Mouse (Mus musculus) liver, postnatal 0 days (tissue): ENCODE data around the gene Acss2. TPM values are rescaled to one million over a fixed set of nuclear protein-coding genes. Genes with fewer than 3 reads are reported as not detected.

Experiments
- ATAC-seq: fragments of 200-750 bp; cut with Nextera tagmentation; 2 replicates; pipeline ENCODE4 v1.8.0; 2017; ENCODE audit warnings: mild to moderate bottlenecking, moderate library complexity
- DNase-seq: peaks from one replicate; pipeline ENCODE4 v3.0.0-alpha.2; 2016
- H3K27ac ChIP-seq: fragments of 300-500 bp; sonication (generic); 2 replicates; pipeline ENCODE4 v1.5.1; 2014; ENCODE audit warnings: antibody characterized with exemption, moderate library complexity, mild to moderate bottlenecking, low read depth
- H3K27me3 ChIP-seq: fragments of 300-500 bp; sonication (generic); 2 replicates; pipeline ENCODE4 v1.6.1; 2014; ENCODE audit warnings: low read length, control low read depth, mixed read lengths; ENCODE audit not compliant: insufficient read depth
- H3K36me3 ChIP-seq: fragments of 300-500 bp; sonication (generic); replicated peaks from 2 replicates; pipeline ENCODE4 v1.6.1; 2014; ENCODE audit warnings: mild to moderate bottlenecking, control low read depth, low read length, moderate library complexity, mixed read lengths; ENCODE audit not compliant: insufficient read depth
- H3K4me1 ChIP-seq: fragments of 300-500 bp; sonication (generic); 2 replicates; pipeline ENCODE4 v1.6.1; 2014; ENCODE audit warnings: antibody characterized with exemption, mild to moderate bottlenecking, control low read depth; ENCODE audit not compliant: insufficient read depth
- H3K4me2 ChIP-seq: fragments of 300-500 bp; sonication (generic); 2 replicates; pipeline ENCODE4 v1.6.1; 2014; ENCODE audit warnings: low read depth, mild to moderate bottlenecking, low read length, moderate library complexity, mixed read lengths
- H3K4me3 ChIP-seq: fragments of 300-500 bp; sonication (generic); 2 replicates; pipeline ENCODE4 v1.5.1; 2014; ENCODE audit warnings: low read depth, low read length
- H3K9ac ChIP-seq: fragments of 300-500 bp; sonication (generic); replicated peaks from 2 replicates; pipeline ENCODE4 v1.6.1; 2014; ENCODE audit warnings: mild to moderate bottlenecking, moderate library complexity
- H3K9me3 ChIP-seq: fragments of 300-500 bp; sonication (generic); 2 replicates; pipeline ENCODE4 v1.6.1; 2016; ENCODE audit warnings: mild to moderate bottlenecking, control low read depth, low read length, mixed read lengths
- CTCF ChIP-seq: sonication (generic); IDR thresholded peaks from 2 replicates; pipeline ENCODE4 v1.5.1; 2016; ENCODE audit warnings: antibody characterized with exemption, low read depth
- EP300 ChIP-seq: IDR thresholded peaks from 2 replicates; pipeline ENCODE4 v1.6.1; 2016; ENCODE audit warnings: antibody characterized with exemption, low read depth, mild to moderate bottlenecking
- whole genome bisulfite sequencing: fragments of 180-500 bp; shearing (Covaris S2); extraction: QIAGEN DNeasy Blood & Tissue Kit; methylation state at CpG from one replicate; pipeline ENCODE4 v1.1.7; 2014; ENCODE audit not compliant: insufficient replicate concordance; 5-methylcytosine and 5-hydroxymethylcytosine counted together
- polyA plus RNA-seq: library from polyadenylated mRNA; unstranded; fragments of >200 nt; fragmentation: Nextera tagmentation; extraction: Ambion mirVana; gene quantifications from 2 replicates; pipeline ENCODE4 v1.2.1, GENCODE M21; 2015

Acss2 gene
- polyA plus RNA-seq, 1 experiment from 2014 or later = 7.5 TPM

GRCm38 (mm10) chr2:155589521-155589920, 71.8 kb downstream of the Acss2 start:
- ATAC-seq = no peak
- DNase-seq = no peak
- TF ChIP-seq CTCF = no peak
- TF ChIP-seq EP300 = no peak
- H3K27ac ChIP-seq = no peak overlapping the region
- peaks cover 39% of the 10 kb centered on the region for H3K4me1 ChIP-seq
- no peaks in the 10 kb centered on the region for H3K36me3 ChIP-seq
- H3K9ac ChIP-seq = no peak overlapping the region
- H3K27me3 ChIP-seq = no peaks in the 10 kb centered on the region
- no peak overlapping the region for H3K4me3 ChIP-seq
- no peak overlapping the region for H3K4me2 ChIP-seq
- 76% methylated on average over 6 of the region's 6 CpGs for WGBS
- no peaks in the 10 kb centered on the region for H3K9me3 ChIP-seq

- TF ChIP-seq CTCF (no peak), EP300 (no peak)
- 78% methylated on average over 2 of the region's 2 CpGs for WGBS
- H3K36me3 ChIP-seq = no peaks in the 10 kb centered on the region
- H3K4me2 ChIP-seq = peak overlapping the region; percentile 91
- H3K4me3 ChIP-seq = no peak overlapping the region
- H3K9me3 ChIP-seq = no peaks in the 10 kb centered on the region
- H3K27ac ChIP-seq = 0 out of 2 replicates have a peak overlapping the region, but pooled peaks have one; percentile 2
- H3K4me1 ChIP-seq = peaks cover 32% of the 10 kb centered on the region
- DNase-seq = no peak
- H3K9ac ChIP-seq = no peak overlapping the region
- no peaks in the 10 kb centered on the region for H3K27me3 ChIP-seq
- no peak for ATAC-seq
These were observed 73.1 kb downstream of the Acss2 start for GRCm38 (mm10) chr2:155590876-155591275.

- Histone ChIP-seq H3K4me2 (peak overlapping the region; percentile 91), H3K36me3 (no peaks in the 10 kb centered on the region), H3K27me3 (no peaks in the 10 kb centered on the region), H3K4me3 (peak overlapping the region; percentile 87), H3K27ac (peak overlapping the region; percentile 84), H3K9ac (peak overlapping the region; percentile 85), H3K4me1 (peaks cover 32% of the 10 kb centered on the region), H3K9me3 (no peaks in the 10 kb centered on the region)
- DNase-seq = no peak
- WGBS = 9% methylated on average over 6 of the region's 6 CpGs
- no peak for ATAC-seq
- no peak for TF ChIP-seq CTCF
- no peak for TF ChIP-seq EP300
These were observed 73.9 kb downstream of the Acss2 start for GRCm38 (mm10) chr2:155591676-155592075.

GRCm38 (mm10) chr2:155592137-155592853, 74.5 kb downstream of the Acss2 start, which contains the start of gene Gss:
Gss (minus strand) TSS chr2:155592810.
- Histone ChIP-seq H3K9ac (peak within 1 kb of the TSS; percentile 85), H3K4me1 (peaks cover 32% of the 10 kb centered on the region), H3K4me3 (peak within 1 kb of the TSS; percentile 87), H3K9me3 (no peaks in the 10 kb centered on the region), H3K27ac (peak within 1 kb of the TSS; percentile 84), H3K27me3 (no peaks in the 10 kb centered on the region), H3K4me2 (peak within 1 kb of the TSS; percentile 91), H3K36me3 (no peaks in the 10 kb centered on the region)
- TF ChIP-seq CTCF = no peak
- TF ChIP-seq EP300 = peak; percentile 44; the same call in 1 of the 2 replicates
- WGBS = under 1% methylated on average over 53 of the region's 53 CpGs
- DNase-seq (peak; percentile 99), ATAC-seq (peak; percentile 91)

GRCm38 (mm10) chr2:155592854-155593283, 75.1 kb downstream of the Acss2 start:
- Histone ChIP-seq H3K27me3 (no peaks in the 10 kb centered on the region), H3K4me2 (peak overlapping the region; percentile 91), H3K4me1 (peaks cover 32% of the 10 kb centered on the region), H3K9me3 (no peaks in the 10 kb centered on the region), H3K4me3 (peak overlapping the region; percentile 87), H3K36me3 (no peaks in the 10 kb centered on the region), H3K9ac (peak overlapping the region; percentile 85), H3K27ac (peak overlapping the region; percentile 84)
- DNase-seq (no peak), ATAC-seq (no peak)
- 0% methylated on average over 9 of the region's 9 CpGs for WGBS
- TF ChIP-seq EP300 (peak; percentile 28; the same call in 1 of the 2 replicates), CTCF (no peak)

GRCm38 (mm10) chr2:155595516-155595915, 77.8 kb downstream of the Acss2 start:
- no peak for ATAC-seq

More at GRCm38 (mm10) chr2:155595516-155595915, 77.8 kb downstream of the Acss2 start:
- Histone ChIP-seq H3K9me3 (no peaks in the 10 kb centered on the region), H3K27ac (no peak overlapping the region), H3K4me2 (no peak overlapping the region), H3K27me3 (no peaks in the 10 kb centered on the region), H3K4me3 (no peak overlapping the region), H3K36me3 (no peaks in the 10 kb centered on the region), H3K9ac (no peak overlapping the region), H3K4me1 (peaks cover 20% of the 10 kb centered on the region)
- TF ChIP-seq EP300 (no peak), CTCF (no peak)
- DNase-seq = no peak
- WGBS = 82% methylated on average over 6 of the region's 6 CpGs
